Mouse (Mus musculus): ENCODE data around the gene Tarbp1.
A peak's percentile ranks its signal among the peaks of the same experiment; 100 is the strongest.

Gene Tarbp1

GRCm38 (mm10) chr8:126494160-126495110, 19.6 kb upstream of the Tarbp1 start:
- no peak for DNase-seq

GRCm38 (mm10) chr8:126482938-126483337, 8.1 kb upstream of the Tarbp1 start:
- DNase-seq = peak; percentile 69

GRCm38 (mm10) chr8:126482348-126482720, 7.5 kb upstream of the Tarbp1 start:
- no peak for DNase-seq

- peak; percentile 46 for DNase-seq
These were observed 6.9 kb upstream of the Tarbp1 start for GRCm38 (mm10) chr8:126481494-126482347.

GRCm38 (mm10) chr8:126480366-126480765, 5.5 kb upstream of the Tarbp1 start:
- DNase-seq = no peak

GRCm38 (mm10) chr8:126478714-126479113, 3.8 kb upstream of the Tarbp1 start:
- no peak for DNase-seq

- DNase-seq = peak; percentile 38
These were observed 1.4 kb upstream of the Tarbp1 start for GRCm38 (mm10) chr8:126476151-126476855.

- DNase-seq = peak; percentile 35
These were observed 873 bp upstream of the Tarbp1 start for GRCm38 (mm10) chr8:126475738-126476137.

GRCm38 (mm10) chr8:126473802-126474298, 1.0 kb downstream of the Tarbp1 start:
- peak; percentile 36 for DNase-seq

GRCm38 (mm10) chr8:126464071-126464470, 10.8 kb downstream of the Tarbp1 start:
- DNase-seq = no peak

- no peak for DNase-seq
These were observed 13.1 kb downstream of the Tarbp1 start for GRCm38 (mm10) chr8:126461735-126462134.

GRCm38 (mm10) chr8:126460274-126460673, 14.6 kb downstream of the Tarbp1 start:
- DNase-seq = no peak

GRCm38 (mm10) chr8:126455383-126455782, 19.5 kb downstream of the Tarbp1 start:
- no peak for DNase-seq

- no peak for DNase-seq
These were observed 23.7 kb downstream of the Tarbp1 start for GRCm38 (mm10) chr8:126451158-126451557.

GRCm38 (mm10) chr8:126438937-126439336, 35.9 kb downstream of the Tarbp1 start:
- DNase-seq = no peak

GRCm38 (mm10) chr8:126433827-126434226, 41.0 kb downstream of the Tarbp1 start:
- no peak for DNase-seq

GRCm38 (mm10) chr8:126429635-126430034, 45.2 kb downstream of the Tarbp1 start:
- DNase-seq = no peak

GRCm38 (mm10) chr8:126424946-126425345, 49.9 kb downstream of the Tarbp1 start:
- no peak for DNase-seq

GRCm38 (mm10) chr8:126424163-126424562, 50.7 kb downstream of the Tarbp1 start:
- DNase-seq = no peak

- no peak for DNase-seq
These were observed 52.0 kb downstream of the Tarbp1 start for GRCm38 (mm10) chr8:126422920-126423300.

- DNase-seq = peak; percentile 98
These were observed 52.5 kb downstream of the Tarbp1 start, which contains the start of gene Coa6 for GRCm38 (mm10) chr8:126422174-126422919. Gene Coa6 (plus strand): TSS chr8:126422515.

- DNase-seq = no peak
These were observed 54.0 kb downstream of the Tarbp1 start for GRCm38 (mm10) chr8:126420834-126421233.
